In genomic region chr7:145146252-145146930, GRCm38 (mm10) we compare ENCODE assay signal across 18 mouse cellular contexts.
DNase-seq lines count a peak whose midpoint lies in the region; ATAC-seq and TF ChIP-seq lines count a peak whose summit lies in the region.
"Had no signal": no experiment of that assay in that cellular context is flagged by ENCODE, and none has a peak within 500 bp of the region (broad histone marks: within the 10 kb centered on the region; RNA-seq: fewer than 3 reads in every experiment).

No protein-coding gene starts in this region.

- H3K27ac ChIP-seq in kidney, adult 2 months (ENCODE audit: insufficient read depth, low read depth, low read length): no peak overlapping the region
- no peak overlapping the region for H3K27ac ChIP-seq in thymus, adult 2 months (ENCODE audit: control insufficient read depth, insufficient read depth, low read length)
- no peak overlapping the region for H3K27ac ChIP-seq in midbrain, embryonic 10.5 days (replicated peaks)
- H3K27ac ChIP-seq: hindbrain, embryonic 14.5 days; lung, embryonic 15.5 days; midbrain, embryonic 15.5 days had no signal

- 0 out of 2 replicates have a peak, but pooled peaks have one; percentile 11 for TF ChIP-seq CTCF in kidney, adult 2 months (conservative IDR thresholded peaks at IDR 0.05; ENCODE audit: insufficient read depth, insufficient read length, low read depth, low read length)
- no peak for TF ChIP-seq CTCF in thymus, adult 2 months (IDR thresholded peaks at IDR 0.05; ENCODE audit: borderline replicate concordance, control insufficient read depth, extremely low read depth, insufficient read depth, low read length, poor library complexity)

- H3K36me3 ChIP-seq in kidney, adult 2 months (ENCODE audit: control insufficient read depth, insufficient read depth, low read length): no peaks in the 10 kb centered on the region
- H3K36me3 ChIP-seq in thymus, adult 2 months (ENCODE audit: control insufficient read depth, insufficient read depth, low read length): no peaks in the 10 kb centered on the region
- H3K36me3 ChIP-seq in midbrain, embryonic 10.5 days: no peaks in the 10 kb centered on the region
- H3K36me3 ChIP-seq: lung, embryonic 15.5 days; midbrain, embryonic 15.5 days had no signal

- no peak for TF ChIP-seq POLR2A in kidney, adult 2 months (IDR thresholded peaks at IDR 0.05; ENCODE audit: low read depth, low read length)
- TF ChIP-seq POLR2A in thymus, adult 2 months (IDR thresholded peaks at IDR 0.05; ENCODE audit: control insufficient read depth, extremely low read depth, insufficient read depth, low read length, poor library complexity): no peak

- H3K4me1 ChIP-seq in kidney, adult 2 months (ENCODE audit: control insufficient read depth, insufficient read depth, low read length): no peaks in the 10 kb centered on the region
- H3K4me1 ChIP-seq in thymus, adult 2 months (replicated peaks; ENCODE audit: control insufficient read depth, insufficient read depth, low read length): no peaks in the 10 kb centered on the region
- H3K4me1 ChIP-seq in midbrain, embryonic 10.5 days: peaks cover 8% of the 10 kb centered on the region; the same call in 1 of the 2 replicates
- H3K4me1 ChIP-seq: lung, embryonic 15.5 days; midbrain, embryonic 15.5 days had no signal

- no peak overlapping the region for H3K4me3 ChIP-seq in kidney, adult 2 months (ENCODE audit: insufficient read depth, low read depth, low read length)
- H3K4me3 ChIP-seq in thymus, adult 2 months (ENCODE audit: control insufficient read depth, insufficient read depth, low read length): no peak overlapping the region
- no peak overlapping the region for H3K4me3 ChIP-seq in midbrain, embryonic 10.5 days
- H3K4me3 ChIP-seq: lung, embryonic 15.5 days; midbrain, embryonic 15.5 days had no signal

- DNase-seq in kidney, adult 2 months: no peak
- no peak for DNase-seq in kidney, adult 9 months
- DNase-seq in thymus, postnatal 4 days: peak; percentile 19
- DNase-seq in thymus, adult 2 months: no peak
- DNase-seq in R1 (ENCODE audit: low read depth, low spot score): peak; percentile 28
- DNase-seq in midbrain, embryonic 10.5 days (ENCODE audit: low spot score): no peak
- DNase-seq: cerebellum, postnatal 10 days; gastrocnemius, postnatal 14 days; heart, postnatal 14 days; kidney, adult 18-20 months; kidney, postnatal 4 days; liver; thymus, adult 18-20 months had no signal

- 0 out of 2 replicates have a peak, but pooled peaks cover 7% of the 10 kb centered on the region for H3K9me3 ChIP-seq in midbrain, embryonic 10.5 days (replicated peaks)
- H3K9me3 ChIP-seq: lung, embryonic 15.5 days; midbrain, embryonic 15.5 days had no signal

- no peak for ATAC-seq in megakaryocyte-erythroid progenitor cell, adult 5-6 weeks (replicated peaks; ENCODE audit: low FRiP score, low TSS enrichment, poor library complexity, severe bottlenecking)
- ATAC-seq: midbrain, embryonic 15.5 days; Patski had no signal

- no peaks in the 10 kb centered on the region for H3K27me3 ChIP-seq in kidney, adult 2 months (replicated peaks; ENCODE audit: control insufficient read depth, insufficient read depth, low read length)
- H3K27me3 ChIP-seq in thymus, adult 2 months (ENCODE audit: control insufficient read depth, insufficient read depth, low read length): no peaks in the 10 kb centered on the region
- no peaks in the 10 kb centered on the region for H3K27me3 ChIP-seq in midbrain, embryonic 10.5 days (ENCODE audit: low read depth, poor library complexity, severe bottlenecking)
- H3K27me3 ChIP-seq: lung, embryonic 15.5 days; midbrain, embryonic 15.5 days; Patski had no signal

Comparison
In these comparisons a context has a peak if more than half of its experiments do, and no peak if none do; other contexts are left out.
1. DNase-seq: peak in thymus, postnatal 4 days (single experiment) and R1 (single experiment); none in kidney, adult 2 months (single experiment), kidney, adult 9 months (single experiment), thymus, adult 2 months (single experiment) and midbrain, embryonic 10.5 days (single experiment).